Mouse (Mus musculus) embryonic facial prominence, embryonic 14.5 days (tissue): ENCODE measurements around the gene Ncor2. TPM values are rescaled to one million over a fixed set of nuclear protein-coding genes. Genes with fewer than 3 reads are reported as not detected.

Experiments used
- ATAC-seq: fragments of 200-750 bp; cut with Nextera tagmentation; 2 replicates; pipeline ENCODE4 v1.8.0; 2017; ENCODE audit warnings: low read depth, moderate number of reproducible peaks, moderate TSS enrichment
- DNase-seq: peaks from one replicate; pipeline ENCODE4 v3.0.0-alpha.2; 2015; ENCODE audit warnings: low spot score
- H3K27ac ChIP-seq: fragments of 300-500 bp; sonication (generic); replicated peaks from 2 replicates; pipeline ENCODE4 v1.5.1; 2014; ENCODE audit warnings: low read depth, mild to moderate bottlenecking, low read length, moderate library complexity
- H3K27me3 ChIP-seq: fragments of 300-500 bp; sonication (generic); replicated peaks from 2 replicates; pipeline ENCODE4 v1.6.1; 2014; ENCODE audit warnings: low read length; ENCODE audit not compliant: control insufficient read depth, insufficient read depth
- H3K36me3 ChIP-seq: fragments of 300-500 bp; sonication (generic); 2 replicates; pipeline ENCODE4 v1.6.1; 2014; ENCODE audit warnings: low read length, mixed read lengths; ENCODE audit not compliant: control insufficient read depth, insufficient read depth
- H3K4me1 ChIP-seq: fragments of 300-500 bp; sonication (generic); 2 replicates; pipeline ENCODE4 v1.6.1; 2014; ENCODE audit warnings: antibody characterized with exemption, low read length; ENCODE audit not compliant: control insufficient read depth, insufficient read depth
- H3K4me2 ChIP-seq: fragments of 300-500 bp; sonication (generic); 2 replicates; pipeline ENCODE4 v1.6.1; 2014; ENCODE audit warnings: low read depth, mild to moderate bottlenecking, low read length, moderate library complexity, mixed read lengths
- H3K4me3 ChIP-seq: fragments of 300-500 bp; sonication (generic); 2 replicates; pipeline ENCODE4 v1.5.1; 2014; ENCODE audit warnings: low read depth, mild to moderate bottlenecking, low read length
- H3K9ac ChIP-seq: fragments of 300-500 bp; sonication (generic); 2 replicates; pipeline ENCODE4 v1.6.1; 2014; ENCODE audit warnings: low read depth, mild to moderate bottlenecking, low read length, moderate library complexity, mixed read lengths
- H3K9me3 ChIP-seq: fragments of 300-500 bp; sonication (generic); 2 replicates; pipeline ENCODE4 v1.6.1; 2016; ENCODE audit warnings: low read length; ENCODE audit not compliant: control insufficient read depth
- WGBS: fragments of 180-500 bp; shearing (Covaris S2); extraction: QIAGEN DNeasy Blood & Tissue Kit; methylation state at CpG from one replicate; pipeline ENCODE4 v1.1.7; 2014; 5-methylcytosine and 5-hydroxymethylcytosine counted together
- polyA plus RNA-seq: library from polyadenylated mRNA; unstranded; fragments of >200 nt; fragmentation: Nextera tagmentation; extraction: Ambion mirVana; gene quantifications from 2 replicates; pipeline ENCODE4 v1.2.1, GENCODE M21; 2014

Gene Ncor2
- polyA plus RNA-seq, 1 experiment from 2014 or later = 37.3 TPM

GRCm38 (mm10) chr5:125043448-125043847 is 135.6 kb downstream of the Ncor2 start:
- no peak overlapping the region for H3K4me2 ChIP-seq
- no peak overlapping the region for H3K4me3 ChIP-seq
- 86% methylated on average over 6 of the region's 6 CpGs for WGBS
- no peak overlapping the region for H3K27ac ChIP-seq
- H3K27me3 ChIP-seq = no peaks in the 10 kb centered on the region
- peaks cover 93% of the 10 kb centered on the region for H3K36me3 ChIP-seq
- no peak for DNase-seq
- no peaks in the 10 kb centered on the region for H3K9me3 ChIP-seq
- ATAC-seq = no peak
- no peaks in the 10 kb centered on the region for H3K4me1 ChIP-seq
- no peak overlapping the region for H3K9ac ChIP-seq

GRCm38 (mm10) chr5:125041578-125041977 is 137.4 kb downstream of the Ncor2 start:
- no peak for ATAC-seq
- H3K4me1 ChIP-seq = no peaks in the 10 kb centered on the region
- WGBS = 88% methylated on average over 9 of the region's 9 CpGs
- H3K4me2 ChIP-seq = no peak overlapping the region
- DNase-seq = no peak
- H3K9me3 ChIP-seq = no peaks in the 10 kb centered on the region
- peaks cover 93% of the 10 kb centered on the region for H3K36me3 ChIP-seq
- no peak overlapping the region for H3K9ac ChIP-seq
- no peak overlapping the region for H3K27ac ChIP-seq
- H3K27me3 ChIP-seq = no peaks in the 10 kb centered on the region
- no peak overlapping the region for H3K4me3 ChIP-seq

- ATAC-seq = peak; percentile 53; the same call in 1 of the 2 replicates
- no peak overlapping the region; the same call in 1 of the 2 replicates for H3K27ac ChIP-seq
- H3K27me3 ChIP-seq = no peaks in the 10 kb centered on the region
- no peak overlapping the region for H3K4me3 ChIP-seq
- H3K4me2 ChIP-seq = no peak overlapping the region
- no peak overlapping the region for H3K9ac ChIP-seq
- no peaks in the 10 kb centered on the region for H3K4me1 ChIP-seq
- peaks cover 93% of the 10 kb centered on the region for H3K36me3 ChIP-seq
- WGBS = 59% methylated on average over 4 of the region's 5 CpGs
- no peaks in the 10 kb centered on the region for H3K9me3 ChIP-seq
- peak; percentile 63 for DNase-seq
These were observed 138.9 kb downstream of the Ncor2 start for GRCm38 (mm10) chr5:125040128-125040584.

GRCm38 (mm10) chr5:125039377-125040027 is 139.5 kb downstream of the Ncor2 start:
- Histone ChIP-seq H3K27me3 (no peaks in the 10 kb centered on the region), H3K9me3 (no peaks in the 10 kb centered on the region), H3K9ac (no peak overlapping the region), H3K4me1 (no peaks in the 10 kb centered on the region), H3K4me2 (no peak overlapping the region), H3K4me3 (no peak overlapping the region), H3K36me3 (peaks cover 93% of the 10 kb centered on the region), H3K27ac (no peak overlapping the region; the same call in 1 of the 2 replicates)
- DNase-seq = no peak
- ATAC-seq = no peak
- 86% methylated on average over 8 of the region's 8 CpGs for WGBS

GRCm38 (mm10) chr5:125036483-125036882 is 142.5 kb downstream of the Ncor2 start:
- ATAC-seq (no peak), DNase-seq (no peak)
- Histone ChIP-seq H3K9me3 (no peaks in the 10 kb centered on the region), H3K36me3 (peaks cover 96% of the 10 kb centered on the region), H3K27me3 (no peaks in the 10 kb centered on the region), H3K4me2 (no peak overlapping the region), H3K27ac (no peak overlapping the region), H3K4me1 (no peaks in the 10 kb centered on the region), H3K9ac (no peak overlapping the region), H3K4me3 (no peak overlapping the region)
- 93% methylated on average over 8 of the region's 8 CpGs for WGBS

GRCm38 (mm10) chr5:125028911-125029310 is 150.1 kb downstream of the Ncor2 start:
- H3K4me1 ChIP-seq = no peaks in the 10 kb centered on the region
- 95% methylated on average over 19 of the region's 20 CpGs for WGBS
- no peak overlapping the region for H3K27ac ChIP-seq
- DNase-seq (no peak), ATAC-seq (no peak)
- H3K36me3 ChIP-seq = peaks cover 99% of the 10 kb centered on the region
- no peak overlapping the region for H3K4me3 ChIP-seq
- no peak overlapping the region for H3K4me2 ChIP-seq
- H3K27me3 ChIP-seq = no peaks in the 10 kb centered on the region
- no peaks in the 10 kb centered on the region for H3K9me3 ChIP-seq
- H3K9ac ChIP-seq = no peak overlapping the region

GRCm38 (mm10) chr5:125028371-125028770 is 150.6 kb downstream of the Ncor2 start:
- no peaks in the 10 kb centered on the region for H3K27me3 ChIP-seq
- no peak overlapping the region for H3K4me2 ChIP-seq
- WGBS = 95% methylated on average over 14 of the region's 15 CpGs
- no peak for ATAC-seq
- no peak overlapping the region for H3K4me3 ChIP-seq
- no peaks in the 10 kb centered on the region for H3K9me3 ChIP-seq
- no peaks in the 10 kb centered on the region for H3K4me1 ChIP-seq
- H3K36me3 ChIP-seq = peaks cover 99% of the 10 kb centered on the region
- no peak overlapping the region for H3K9ac ChIP-seq
- no peak for DNase-seq
- no peak overlapping the region for H3K27ac ChIP-seq

GRCm38 (mm10) chr5:125024002-125024401 is 155.0 kb downstream of the Ncor2 start:
- H3K4me2 ChIP-seq = no peak overlapping the region
- H3K9me3 ChIP-seq = no peaks in the 10 kb centered on the region
- no peak overlapping the region for H3K27ac ChIP-seq
- no peak overlapping the region for H3K9ac ChIP-seq
- peaks cover 88% of the 10 kb centered on the region for H3K36me3 ChIP-seq
- no peak overlapping the region for H3K4me3 ChIP-seq
- 79% methylated on average over 14 of the region's 14 CpGs for WGBS
- H3K4me1 ChIP-seq = no peaks in the 10 kb centered on the region
- DNase-seq (no peak), ATAC-seq (no peak)
- H3K27me3 ChIP-seq = no peaks in the 10 kb centered on the region

GRCm38 (mm10) chr5:125021298-125021697 is 157.7 kb downstream of the Ncor2 start:
- DNase-seq (no peak), ATAC-seq (no peak)
- Histone ChIP-seq H3K9me3 (no peaks in the 10 kb centered on the region), H3K27me3 (no peaks in the 10 kb centered on the region), H3K4me1 (no peaks in the 10 kb centered on the region), H3K36me3 (peaks cover 89% of the 10 kb centered on the region), H3K4me3 (no peak overlapping the region), H3K27ac (no peak overlapping the region), H3K4me2 (no peak overlapping the region), H3K9ac (peak overlapping the region; percentile 16; the same call in 1 of the 2 replicates)
- 88% methylated on average over 11 of the region's 11 CpGs for WGBS
